Mouse (Mus musculus): ENCODE data around the gene Apbb2.

Apbb2 gene

GRCm38 (mm10) chr5:66476266-66476665, 142.3 kb downstream of the Apbb2 start:
- DNase-seq (ENCODE audit: low read depth, low spot score): no peak

GRCm38 (mm10) chr5:66475824-66476223, 142.8 kb downstream of the Apbb2 start:
- DNase-seq (ENCODE audit: low read depth, low spot score): no peak

GRCm38 (mm10) chr5:66474153-66474552, 144.4 kb downstream of the Apbb2 start:
- no peak for DNase-seq (ENCODE audit: low read depth, low spot score)

GRCm38 (mm10) chr5:66473599-66473998, 145.0 kb downstream of the Apbb2 start:
- no peak for DNase-seq (ENCODE audit: low read depth, low spot score)

GRCm38 (mm10) chr5:66470837-66471236, 147.7 kb downstream of the Apbb2 start:
- DNase-seq (ENCODE audit: low read depth, low spot score): no peak

- no peak for DNase-seq (ENCODE audit: low read depth, low spot score)
These were observed 148.9 kb downstream of the Apbb2 start for GRCm38 (mm10) chr5:66469685-66470084.

GRCm38 (mm10) chr5:66468331-66469001, 150.1 kb downstream of the Apbb2 start:
- DNase-seq (ENCODE audit: low read depth, low spot score): no peak

GRCm38 (mm10) chr5:66462665-66463064, 155.9 kb downstream of the Apbb2 start:
- no peak for DNase-seq (ENCODE audit: low read depth, low spot score)

GRCm38 (mm10) chr5:66458851-66459250, 159.7 kb downstream of the Apbb2 start:
- DNase-seq (ENCODE audit: low read depth, low spot score): no peak

- no peak for DNase-seq (ENCODE audit: low read depth, low spot score)
These were observed 163.3 kb downstream of the Apbb2 start for GRCm38 (mm10) chr5:66455271-66455670.

GRCm38 (mm10) chr5:66454826-66455225, 163.8 kb downstream of the Apbb2 start:
- DNase-seq (ENCODE audit: low read depth, low spot score): no peak

GRCm38 (mm10) chr5:66453106-66453505, 165.5 kb downstream of the Apbb2 start:
- no peak for DNase-seq (ENCODE audit: low read depth, low spot score)

- no peak for DNase-seq (ENCODE audit: low read depth, low spot score)
These were observed 167.0 kb downstream of the Apbb2 start for GRCm38 (mm10) chr5:66451561-66451960.

GRCm38 (mm10) chr5:66445497-66445896, 173.1 kb downstream of the Apbb2 start:
- no peak for DNase-seq (ENCODE audit: low read depth, low spot score)

- DNase-seq (ENCODE audit: low read depth, low spot score): no peak
These were observed 176.3 kb downstream of the Apbb2 start for GRCm38 (mm10) chr5:66442260-66442659.

GRCm38 (mm10) chr5:66436791-66437246, 181.8 kb downstream of the Apbb2 start:
- no peak for DNase-seq (ENCODE audit: low read depth, low spot score)

- DNase-seq (ENCODE audit: low read depth, low spot score): no peak
These were observed 183.4 kb downstream of the Apbb2 start for GRCm38 (mm10) chr5:66435158-66435557.

- peak; percentile 54 for DNase-seq (ENCODE audit: low read depth, low spot score)
These were observed 189.5 kb downstream of the Apbb2 start for GRCm38 (mm10) chr5:66429076-66429475.

- no peak for DNase-seq (ENCODE audit: low read depth, low spot score)
These were observed 190.5 kb downstream of the Apbb2 start for GRCm38 (mm10) chr5:66428071-66428470.

- DNase-seq (ENCODE audit: low read depth, low spot score): no peak
These were observed 194.7 kb downstream of the Apbb2 start for GRCm38 (mm10) chr5:66423909-66424308.

- DNase-seq (ENCODE audit: low read depth, low spot score): no peak
These were observed 195.1 kb downstream of the Apbb2 start for GRCm38 (mm10) chr5:66423466-66423865.

- DNase-seq (ENCODE audit: low read depth, low spot score): no peak
These were observed 196.6 kb downstream of the Apbb2 start for GRCm38 (mm10) chr5:66421954-66422353.

GRCm38 (mm10) chr5:66421230-66421629, 197.4 kb downstream of the Apbb2 start:
- no peak for DNase-seq (ENCODE audit: low read depth, low spot score)

GRCm38 (mm10) chr5:66420011-66420410, 198.6 kb downstream of the Apbb2 start:
- DNase-seq (ENCODE audit: low read depth, low spot score): no peak

Measured in mesoderm, embryonic 11.5 days (tissue).